Mouse (Mus musculus) myocyte (in vitro differentiated cells): ENCODE measurements at regions not wholly inside any gene's neighbourhood (a gene's known extent, or its start where the extent isn't known, plus 50 kb on each side); places are given as distances from the start of the nearest gene placed in this dataset.

ENCODE experiments used
- E2F4 ChIP-seq: IDR thresholded peaks from one replicate; pipeline ENCODE4 v1.6.1; 2011; ENCODE audit warnings: mild to moderate bottlenecking, control low read depth, moderate library complexity; ENCODE audit not compliant: insufficient read depth
- MAX ChIP-seq: IDR thresholded peaks from one replicate; pipeline ENCODE4 v1.6.1; 2011; ENCODE audit warnings: low read depth, mild to moderate bottlenecking, control low read depth
- MYOD1 ChIP-seq, 3 experiments: IDR thresholded peaks; one replicate each; pipeline ENCODE4 v1.6.1; 2011; ENCODE audit warnings: control low read depth in 2 of 3, low read depth in 2 of 3, mild to moderate bottlenecking in 2 of 3, moderate library complexity in 1 of 3; ENCODE audit not compliant: insufficient read length in 2 of 3, control insufficient read depth in 1 of 3
- MYOG ChIP-seq, 3 experiments: IDR thresholded peaks; one replicate each; pipeline ENCODE4 v1.6.1; 2011; ENCODE audit warnings: control low read depth in 2 of 3, low read depth in 2 of 3, mild to moderate bottlenecking in 2 of 3; ENCODE audit not compliant: insufficient read length in 2 of 3, control insufficient read depth in 1 of 3, insufficient read depth in 1 of 3
- POLR2A ChIP-seq: IDR thresholded peaks from one replicate; pipeline ENCODE4 v1.6.1; 2011; ENCODE audit warnings: low read depth, mild to moderate bottlenecking, control low read depth, moderate library complexity; ENCODE audit not compliant: insufficient read length
- POLR2AphosphoS2 ChIP-seq: IDR thresholded peaks from one replicate; pipeline ENCODE4 v1.6.1; 2011; ENCODE audit warnings: low read depth, control low read depth; ENCODE audit not compliant: insufficient read length
- TCF12 ChIP-seq: IDR thresholded peaks from one replicate; pipeline ENCODE4 v1.6.1; 2011; ENCODE audit warnings: mild to moderate bottlenecking, control low read depth; ENCODE audit not compliant: poor library complexity, insufficient read depth, severe bottlenecking
- USF1 ChIP-seq: IDR thresholded peaks from one replicate; pipeline ENCODE4 v1.6.1; 2011; ENCODE audit warnings: low read depth, mild to moderate bottlenecking, control low read depth, moderate library complexity

DNA sequence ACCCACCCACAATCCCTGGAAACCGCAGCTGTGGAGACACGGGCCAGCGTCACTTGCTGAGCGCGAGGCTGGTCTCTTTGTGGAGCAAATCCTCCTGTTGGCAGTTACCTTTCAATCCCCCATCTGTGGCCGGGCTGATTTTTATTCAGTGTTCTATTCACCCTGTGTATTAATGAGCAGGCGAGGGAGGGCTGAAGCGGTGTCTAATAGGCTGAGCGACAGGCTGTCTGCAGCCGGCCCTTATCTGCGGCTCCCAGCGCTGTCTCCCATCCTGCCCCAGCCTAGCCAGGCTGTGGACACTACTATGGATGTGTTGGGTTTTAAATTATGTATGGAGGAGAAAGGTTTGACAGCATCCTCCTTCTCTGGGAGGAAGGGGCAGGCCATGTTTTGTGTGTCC is 138.3 kb upstream of the Gm26897 start:
- TF ChIP-seq USF1: no peak
- no peak for TF ChIP-seq E2F4
- TF ChIP-seq POLR2AphosphoS2: no peak
- TF ChIP-seq POLR2A: no peak
- no peak for TF ChIP-seq TCF12
- TF ChIP-seq MYOD1 (IDR thresholded peaks at IDR 0.05; ENCODE audit: control insufficient read depth in 1 of 3, insufficient read length in 2 of 3, low read depth in 2 of 3): no peak
- no peak for TF ChIP-seq MYOG (IDR thresholded peaks at IDR 0.05; ENCODE audit: control insufficient read depth in 1 of 3, insufficient read depth in 1 of 3, insufficient read length in 2 of 3, low read depth in 2 of 3)
- TF ChIP-seq MAX: no peak
